Comparison of ENCODE assay signal across 8 mouse cellular contexts in genomic region chr12:38114990-38115615, GRCm38 (mm10).
DNase-seq lines count a peak whose midpoint lies in the region; ATAC-seq lines count a peak whose summit lies in the region.
"Had no signal": no experiment of that assay in that cellular context is flagged by ENCODE, and none has a peak within 500 bp of the region (broad histone marks: within the 10 kb centered on the region; RNA-seq: fewer than 3 reads in every experiment).

No protein-coding gene starts in this region.

- H3K36me3 ChIP-seq in midbrain, embryonic 13.5 days = no peaks in the 10 kb centered on the region

- H3K27me3 ChIP-seq in midbrain, embryonic 13.5 days = no peaks in the 10 kb centered on the region

- peak; percentile 32 to 33 for DNase-seq in left cerebral cortex, postnatal 25 days (ENCODE audit: low spot score in 2 of 2)
- no peak for DNase-seq in left cerebral cortex, adult 8-10 months (ENCODE audit: low spot score in 2 of 2)
- peak; percentile 16 for DNase-seq in MN1 (ENCODE audit: low spot score)
- peak; percentile 40 for DNase-seq in embryo, embryonic 11 days
- DNase-seq in adrenal gland, postnatal 14 days = no peak
- no peak for DNase-seq in layer of hippocampus, postnatal 25 days (ENCODE audit: extremely low spot score in 1 of 2, low spot score in 1 of 2)
- DNase-seq: left cerebral cortex, postnatal 4 days had no signal

- H3K9me3 ChIP-seq in midbrain, embryonic 13.5 days = no peaks in the 10 kb centered on the region

- no peak overlapping the region for H3K9ac ChIP-seq in midbrain, embryonic 13.5 days (replicated peaks)

- H3K27ac ChIP-seq in midbrain, embryonic 13.5 days = no peak overlapping the region

- peak; percentile 71; the same call in 1 of the 2 replicates for ATAC-seq in midbrain, embryonic 13.5 days

- no peak overlapping the region for H3K4me3 ChIP-seq in midbrain, embryonic 13.5 days (replicated peaks)

- WGBS in midbrain, embryonic 13.5 days = 77% methylated on average over 1 of the region's 1 CpGs

- no peak overlapping the region for H3K4me2 ChIP-seq in midbrain, embryonic 13.5 days (replicated peaks)

- intact Hi-C loops in left cerebral cortex, postnatal 25 days (cut with DNase I) = loop anchor here (5.0 kb wide), 2 partner anchors 343 to 483 kb away; no protein-coding TSS in a partner anchor

- H3K4me1 ChIP-seq in midbrain, embryonic 13.5 days (replicated peaks) = no peaks in the 10 kb centered on the region

Comparison
In these comparisons a context has a peak if more than half of its experiments do, and no peak if none do; other contexts are left out.
1. DNase-seq: peak in left cerebral cortex, postnatal 25 days (2 of 2), MN1 (single experiment) and embryo, embryonic 11 days (single experiment); none in left cerebral cortex, adult 8-10 months (0 of 2), adrenal gland, postnatal 14 days (single experiment) and layer of hippocampus, postnatal 25 days (0 of 2).